Mouse (Mus musculus): Measurements from ENCODE around the gene Ubtfl1.
"Not testable (repeated sequence)": the region's sequence is repeated elsewhere in the genome, so short reads cannot be mapped to it uniquely, and the experiment has no call there.

- not testable (repeated sequence) for TF ChIP-seq CTCF, POLR2A (IDR thresholded peaks at IDR 0.05; ENCODE audit: insufficient read depth, low read depth, low read length)
Observed at GRCm38 (mm10) chr9:18412371-18412770, 8.2 kb downstream of the Ubtfl1 start.
